Mouse (Mus musculus) cortical plate, adult 2 months (tissue): Measurements from ENCODE around the gene Atg9b.

Experiments
- CTCF ChIP-seq: fragments of 200-500 bp; IDR thresholded peaks from 2 replicates; pipeline ENCODE4 v1.5.1; 2011; ENCODE audit warnings: mild to moderate bottlenecking, control low read depth, low read length; ENCODE audit not compliant: insufficient read depth; ENCODE audit errors: extremely low read depth
- POLR2A ChIP-seq: fragments of 200-500 bp; IDR thresholded peaks from 2 replicates; pipeline ENCODE4 v1.6.1; 2011; ENCODE audit warnings: mild to moderate bottlenecking, low read length, control low read depth; ENCODE audit not compliant: insufficient read depth; ENCODE audit errors: extremely low read depth

DNA sequence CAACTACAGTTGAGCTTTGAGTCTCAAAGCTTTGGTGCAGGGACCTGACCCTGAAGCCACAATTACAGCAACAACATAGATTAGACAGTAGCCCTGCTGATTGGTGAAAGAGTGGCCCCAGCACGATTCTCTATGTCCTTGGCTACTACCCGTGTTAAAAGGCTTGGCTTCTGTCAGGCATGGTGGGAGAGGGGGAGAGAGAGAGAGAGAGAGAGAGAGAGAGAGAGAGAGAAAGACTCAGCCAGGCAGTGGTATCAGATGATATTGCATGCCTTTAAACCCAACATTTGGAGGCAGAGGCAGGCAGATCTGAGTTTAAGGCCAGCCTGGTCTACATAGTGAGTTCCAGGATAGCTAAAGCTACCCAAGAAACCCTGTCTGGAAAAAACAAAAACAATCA is 10.0 kb downstream of the Atg9b start:
- TF ChIP-seq CTCF = no peak
- no peak for TF ChIP-seq POLR2A
